Mouse (Mus musculus) liver, embryonic 16.5 days (tissue): ENCODE measurements around the gene Thrb. TPM values are rescaled to one million over a fixed set of nuclear protein-coding genes. Genes with fewer than 3 reads are reported as not detected.
A peak's percentile ranks its signal among the peaks of the same experiment; 100 is the strongest.

Experiments used
- ATAC-seq: fragments of 200-750 bp; cut with Nextera tagmentation; 2 replicates; pipeline ENCODE4 v1.8.0; 2017; ENCODE audit warnings: low read depth, mild to moderate bottlenecking, moderate number of reproducible peaks, moderate library complexity
- H3K27ac ChIP-seq: fragments of 300-500 bp; sonication (generic); 2 replicates; pipeline ENCODE4 v1.5.1; 2014; ENCODE audit warnings: mild to moderate bottlenecking, low read length
- H3K27me3 ChIP-seq: fragments of 300-500 bp; sonication (generic); 2 replicates; pipeline ENCODE4 v1.6.1; 2014; ENCODE audit warnings: low read depth, low read length, mixed read lengths; ENCODE audit not compliant: control insufficient read depth, insufficient read depth
- H3K36me3 ChIP-seq: fragments of 300-500 bp; sonication (generic); 2 replicates; pipeline ENCODE4 v1.6.1; 2014; ENCODE audit warnings: mild to moderate bottlenecking; ENCODE audit not compliant: control insufficient read depth, insufficient read depth
- H3K4me1 ChIP-seq: fragments of 300-500 bp; sonication (generic); 2 replicates; pipeline ENCODE4 v1.6.1; 2014; ENCODE audit warnings: low read depth, low read length, mixed read lengths; ENCODE audit not compliant: control insufficient read depth
- H3K4me2 ChIP-seq: fragments of 300-500 bp; sonication (generic); 2 replicates; pipeline ENCODE4 v1.6.1; 2014; ENCODE audit warnings: low read depth, low read length, mixed read lengths
- H3K4me3 ChIP-seq: fragments of 300-500 bp; sonication (generic); 2 replicates; pipeline ENCODE4 v1.5.1; 2014; ENCODE audit warnings: low read depth, mild to moderate bottlenecking, low read length
- H3K9ac ChIP-seq: fragments of 300-500 bp; sonication (generic); 2 replicates; pipeline ENCODE4 v1.6.1; 2014; ENCODE audit warnings: low read depth, low read length
- H3K9me3 ChIP-seq: fragments of 300-500 bp; sonication (generic); replicated peaks from 2 replicates; pipeline ENCODE4 v1.6.1; 2016; ENCODE audit warnings: low read length; ENCODE audit not compliant: control insufficient read depth
- WGBS: fragments of 180-500 bp; shearing (Covaris S2); extraction: QIAGEN DNeasy Blood & Tissue Kit; methylation state at CpG from one replicate; pipeline ENCODE4 v1.1.7; 2014; ENCODE audit not compliant: insufficient replicate concordance; 5-methylcytosine and 5-hydroxymethylcytosine counted together
- polyA plus RNA-seq: library from polyadenylated mRNA; unstranded; fragments of >200 nt; fragmentation: Nextera tagmentation; extraction: Ambion mirVana; gene quantifications from 2 replicates; pipeline ENCODE4 v1.2.1, GENCODE M21; 2015

The Thrb gene
- polyA plus RNA-seq: 4.9 and 6.0 TPM in 2 replicates

- Histone ChIP-seq H3K9me3 (no peaks in the 10 kb centered on the region), H3K27me3 (peaks cover 28% of the 10 kb centered on the region), H3K36me3 (no peaks in the 10 kb centered on the region), H3K9ac (peak within 1 kb of the TSS; percentile 60), H3K27ac (peak within 1 kb of the TSS; percentile 64), H3K4me3 (peak within 1 kb of the TSS; percentile 61), H3K4me2 (peak within 1 kb of the TSS; percentile 60), H3K4me1 (no peaks in the 10 kb centered on the region)
- under 1% methylated on average over 23 of the region's 23 CpGs for WGBS
- no peak for ATAC-seq
Measured at GRCm38 (mm10) chr14:17659686-17660328, at the start of gene Thrb. Gene Thrb, plus strand, starts transcription at chr14:17660261.

- Histone ChIP-seq H3K9me3 (no peaks in the 10 kb centered on the region), H3K27ac (no peak overlapping the region), H3K4me2 (no peak overlapping the region), H3K9ac (no peak overlapping the region), H3K36me3 (no peaks in the 10 kb centered on the region), H3K4me3 (no peak overlapping the region), H3K27me3 (no peaks in the 10 kb centered on the region), H3K4me1 (no peaks in the 10 kb centered on the region)
- 41% methylated on average over 3 of the region's 3 CpGs for WGBS
- ATAC-seq: no peak
Measured at GRCm38 (mm10) chr14:17621671-17622070, 38.4 kb upstream of the Thrb start.

- H3K4me3 ChIP-seq: no peak overlapping the region
- no peaks in the 10 kb centered on the region for H3K9me3 ChIP-seq
- H3K36me3 ChIP-seq: no peaks in the 10 kb centered on the region
- H3K4me2 ChIP-seq: no peak overlapping the region
- 34% methylated on average over 2 of the region's 2 CpGs for WGBS
- ATAC-seq: no peak
- no peak overlapping the region for H3K27ac ChIP-seq
- H3K9ac ChIP-seq: no peak overlapping the region
- H3K4me1 ChIP-seq: no peaks in the 10 kb centered on the region
- no peaks in the 10 kb centered on the region for H3K27me3 ChIP-seq
Measured at GRCm38 (mm10) chr14:17623936-17624335, 36.1 kb upstream of the Thrb start.

GRCm38 (mm10) chr14:17629215-17629614 lies 30.8 kb upstream of the Thrb start:
- no peak overlapping the region for H3K9ac ChIP-seq
- WGBS: 34% methylated on average over 5 of the region's 5 CpGs
- no peaks in the 10 kb centered on the region for H3K36me3 ChIP-seq
- H3K9me3 ChIP-seq: no peaks in the 10 kb centered on the region
- H3K4me2 ChIP-seq: no peak overlapping the region
- ATAC-seq: no peak
- H3K27me3 ChIP-seq: no peaks in the 10 kb centered on the region
- H3K4me3 ChIP-seq: no peak overlapping the region
- H3K27ac ChIP-seq: no peak overlapping the region
- no peaks in the 10 kb centered on the region for H3K4me1 ChIP-seq

GRCm38 (mm10) chr14:17632887-17633522 lies 27.1 kb upstream of the Thrb start:
- ATAC-seq: 0 out of 2 replicates have a peak, but pooled peaks have one; percentile 11
- Histone ChIP-seq H3K4me3 (no peak overlapping the region), H3K27me3 (no peaks in the 10 kb centered on the region), H3K9ac (no peak overlapping the region), H3K27ac (no peak overlapping the region), H3K4me1 (no peaks in the 10 kb centered on the region), H3K9me3 (no peaks in the 10 kb centered on the region), H3K36me3 (no peaks in the 10 kb centered on the region), H3K4me2 (no peak overlapping the region)
- WGBS: 8% methylated on average over 19 of the region's 19 CpGs

- Histone ChIP-seq H3K36me3 (no peaks in the 10 kb centered on the region), H3K27me3 (no peaks in the 10 kb centered on the region), H3K9ac (no peak overlapping the region), H3K9me3 (no peaks in the 10 kb centered on the region), H3K4me2 (no peak overlapping the region), H3K27ac (no peak overlapping the region), H3K4me1 (no peaks in the 10 kb centered on the region), H3K4me3 (no peak overlapping the region)
- ATAC-seq: no peak
- WGBS: 24% methylated on average over 3 of the region's 3 CpGs
Measured at GRCm38 (mm10) chr14:17636971-17637370, 23.1 kb upstream of the Thrb start.

- Histone ChIP-seq H3K36me3 (no peaks in the 10 kb centered on the region), H3K27ac (no peak overlapping the region), H3K4me3 (no peak overlapping the region), H3K4me2 (no peak overlapping the region), H3K27me3 (no peaks in the 10 kb centered on the region), H3K4me1 (no peaks in the 10 kb centered on the region), H3K9ac (no peak overlapping the region), H3K9me3 (no peaks in the 10 kb centered on the region)
- no peak for ATAC-seq
- 52% methylated on average over 3 of the region's 3 CpGs for WGBS
Measured at GRCm38 (mm10) chr14:17641770-17642169, 18.3 kb upstream of the Thrb start.

GRCm38 (mm10) chr14:17655084-17655483 lies 5.0 kb upstream of the Thrb start:
- 64% methylated on average over 5 of the region's 5 CpGs for WGBS
- no peaks in the 10 kb centered on the region for H3K36me3 ChIP-seq
- no peak overlapping the region for H3K27ac ChIP-seq
- H3K9me3 ChIP-seq: no peaks in the 10 kb centered on the region
- peaks cover 9% of the 10 kb centered on the region for H3K27me3 ChIP-seq
- H3K9ac ChIP-seq: no peak overlapping the region
- H3K4me1 ChIP-seq: no peaks in the 10 kb centered on the region
- H3K4me3 ChIP-seq: no peak overlapping the region
- no peak overlapping the region for H3K4me2 ChIP-seq
- no peak for ATAC-seq

GRCm38 (mm10) chr14:17659031-17659430 lies 1.0 kb upstream of the Thrb start:
- Histone ChIP-seq H3K4me2 (peak overlapping the region; percentile 60), H3K36me3 (no peaks in the 10 kb centered on the region), H3K9ac (no peak overlapping the region), H3K27ac (no peak overlapping the region), H3K9me3 (no peaks in the 10 kb centered on the region), H3K4me3 (peak overlapping the region; percentile 61), H3K27me3 (peaks cover 28% of the 10 kb centered on the region), H3K4me1 (no peaks in the 10 kb centered on the region)
- 0% methylated on average over 9 of the region's 10 CpGs for WGBS
- ATAC-seq: no peak
